Mouse (Mus musculus): ENCODE measurements at regions not wholly inside any gene's neighbourhood (a gene's known extent, or its start where the extent isn't known, plus 50 kb on each side); places are given as distances from the start of the nearest gene placed in this dataset.

- TF ChIP-seq MAFK (IDR thresholded peaks at IDR 0.05; ENCODE audit: insufficient read depth, low read depth, low read length) (no peak), CHD2 (IDR thresholded peaks at IDR 0.05; ENCODE audit: low read depth, low read length) (no peak), HCFC1 (IDR thresholded peaks at IDR 0.05; ENCODE audit: borderline replicate concordance, insufficient read depth, low read length) (no peak), ZNF384 (IDR thresholded peaks at IDR 0.05; ENCODE audit: low read depth, low read length) (no peak), ZC3H11A (IDR thresholded peaks at IDR 0.05; ENCODE audit: borderline replicate concordance, low read depth, low read length) (no peak)
Observed at GRCm38 (mm10) chr8:8421713-8422112, 239.3 kb downstream of the Efnb2 start.

Measured in ES-E14 (cell line).